12 mouse cellular contexts compared by ENCODE assay signal in genomic region chr1:140748011-140748410, GRCm38 (mm10).
A peak's percentile ranks its signal among the peaks of the same experiment; 100 is the strongest.
DNase-seq lines count a peak whose midpoint lies in the region; ATAC-seq and TF ChIP-seq lines count a peak whose summit lies in the region.
"Had no signal": no experiment of that assay in that cellular context is flagged by ENCODE, and none has a peak within 500 bp of the region (broad histone marks: within the 10 kb centered on the region; RNA-seq: fewer than 3 reads in every experiment).

No protein-coding gene starts in this region.

- H3K9me3 ChIP-seq in forebrain, postnatal 0 days (ENCODE audit: low read length), result no peaks in the 10 kb centered on the region
- H3K9me3 ChIP-seq in midbrain, embryonic 14.5 days (ENCODE audit: control insufficient read depth, low read length), result no peaks in the 10 kb centered on the region
- H3K9me3 ChIP-seq: heart, embryonic 13.5 days had no signal

- no peak overlapping the region for H3K4me2 ChIP-seq in forebrain, postnatal 0 days (ENCODE audit: low read depth)
- H3K4me2 ChIP-seq in midbrain, embryonic 14.5 days (ENCODE audit: low read length), result no peak overlapping the region
- H3K4me2 ChIP-seq: heart, embryonic 13.5 days had no signal

- peak; percentile 47 for DNase-seq in A20 (ENCODE audit: low read depth, low spot score)
- DNase-seq in ZHBTc4 (ENCODE audit: low read depth, low spot score), result peak; percentile 11
- peak; percentile 34 for DNase-seq in forebrain, postnatal 0 days
- DNase-seq in midbrain, embryonic 14.5 days, result peak; percentile 70
- DNase-seq in urinary bladder, postnatal 10 days (ENCODE audit: low spot score), result no peak
- no peak for DNase-seq in kidney, adult 8-10 months
- no peak for DNase-seq in thymus, postnatal 0 days (ENCODE audit: low spot score)
- DNase-seq: gastrocnemius, adult 2 months; liver, postnatal 0 days; thymus, adult 18-20 months had no signal

- peak; percentile 43; the same call in 1 of the 2 replicates for ATAC-seq in forebrain, postnatal 0 days
- no peak for ATAC-seq in midbrain, embryonic 14.5 days (ENCODE audit: low FRiP score, low TSS enrichment)
- ATAC-seq: intestine, embryonic 16.5 days; liver, postnatal 0 days had no signal

- WGBS in forebrain, postnatal 0 days, result 3% methylated on average over 3 of the region's 3 CpGs
- 4% methylated on average over 3 of the region's 3 CpGs for WGBS in midbrain, embryonic 14.5 days

- H3K27me3 ChIP-seq in forebrain, postnatal 0 days (ENCODE audit: insufficient read depth, low read length), result no peaks in the 10 kb centered on the region
- H3K27me3 ChIP-seq in midbrain, embryonic 14.5 days (ENCODE audit: control insufficient read depth, insufficient read depth, low read length), result no peaks in the 10 kb centered on the region
- H3K27me3 ChIP-seq: heart, embryonic 13.5 days had no signal

- H3K36me3 ChIP-seq in forebrain, postnatal 0 days (ENCODE audit: insufficient read depth), result no peaks in the 10 kb centered on the region
- H3K36me3 ChIP-seq in midbrain, embryonic 14.5 days (ENCODE audit: control insufficient read depth, insufficient read depth, low read length), result no peaks in the 10 kb centered on the region
- H3K36me3 ChIP-seq: heart, embryonic 13.5 days had no signal

- no peaks in the 10 kb centered on the region for H3K4me1 ChIP-seq in forebrain, postnatal 0 days (ENCODE audit: insufficient read depth)
- H3K4me1 ChIP-seq in midbrain, embryonic 14.5 days (ENCODE audit: control insufficient read depth, insufficient read depth, low read length), result no peaks in the 10 kb centered on the region
- H3K4me1 ChIP-seq: heart, embryonic 13.5 days had no signal

- H3K9ac ChIP-seq in forebrain, postnatal 0 days, result no peak overlapping the region
- no peak overlapping the region for H3K9ac ChIP-seq in midbrain, embryonic 14.5 days (replicated peaks; ENCODE audit: low read length)
- H3K9ac ChIP-seq: heart, embryonic 13.5 days; liver, postnatal 0 days had no signal

- no peak overlapping the region for H3K27ac ChIP-seq in forebrain, postnatal 0 days (ENCODE audit: low read depth, low read length)
- H3K27ac ChIP-seq in midbrain, embryonic 14.5 days (replicated peaks; ENCODE audit: low read depth, low read length), result no peak overlapping the region
- H3K27ac ChIP-seq: gastrocnemius, adult 2 months; heart, embryonic 13.5 days had no signal

- no peak for TF ChIP-seq CTCF in forebrain, postnatal 0 days (IDR thresholded peaks at IDR 0.05; ENCODE audit: low read depth)

- no peak overlapping the region for H3K4me3 ChIP-seq in forebrain, postnatal 0 days (ENCODE audit: low read depth, low read length)
- H3K4me3 ChIP-seq in midbrain, embryonic 14.5 days (replicated peaks; ENCODE audit: low read depth, low read length), result no peak overlapping the region
- H3K4me3 ChIP-seq: gastrocnemius, adult 2 months; heart, embryonic 13.5 days had no signal

Comparison
In these comparisons a context has a peak if more than half of its experiments do, and no peak if none do; other contexts are left out.
1. DNase-seq: peak in A20 (single experiment), ZHBTc4 (single experiment), forebrain, postnatal 0 days (single experiment) and midbrain, embryonic 14.5 days (single experiment); none in urinary bladder, postnatal 10 days (single experiment), kidney, adult 8-10 months (0 of 2) and thymus, postnatal 0 days (single experiment).